Mouse (Mus musculus) lung, embryonic 16.5 days (tissue): ENCODE measurements around the gene Plxdc1. TPM values are rescaled to one million over a fixed set of nuclear protein-coding genes. Genes with fewer than 3 reads are reported as not detected.
A peak's percentile ranks its signal among the peaks of the same experiment; 100 is the strongest.

Experiments
- ATAC-seq: fragments of 200-750 bp; cut with Nextera tagmentation; 2 replicates; pipeline ENCODE4 v1.8.0; 2017; ENCODE audit warnings: low read depth, mild to moderate bottlenecking, moderate library complexity
- H3K27ac ChIP-seq: fragments of 300-500 bp; sonication (generic); 2 replicates; pipeline ENCODE4 v1.5.1; 2014; ENCODE audit warnings: mild to moderate bottlenecking, control low read depth, low read length
- H3K27me3 ChIP-seq: fragments of 300-500 bp; sonication (generic); 2 replicates; pipeline ENCODE4 v1.6.1; 2014; ENCODE audit warnings: low read depth, low read length, mixed read lengths; ENCODE audit not compliant: control insufficient read depth, insufficient read depth
- H3K36me3 ChIP-seq: fragments of 300-500 bp; sonication (generic); 2 replicates; pipeline ENCODE4 v1.6.1; 2014; ENCODE audit warnings: low read length; ENCODE audit not compliant: control insufficient read depth, insufficient read depth
- H3K4me1 ChIP-seq: fragments of 300-500 bp; sonication (generic); replicated peaks from 2 replicates; pipeline ENCODE4 v1.6.1; 2014; ENCODE audit warnings: low read length, mixed read lengths; ENCODE audit not compliant: control insufficient read depth, insufficient read depth
- H3K4me2 ChIP-seq: fragments of 300-500 bp; sonication (generic); 2 replicates; pipeline ENCODE4 v1.6.1; 2014; ENCODE audit warnings: low read depth, low read length, control low read depth
- H3K4me3 ChIP-seq: fragments of 300-500 bp; sonication (generic); 2 replicates; pipeline ENCODE4 v1.5.1; 2014; ENCODE audit warnings: mild to moderate bottlenecking, low read length, control low read depth
- H3K9ac ChIP-seq: fragments of 300-500 bp; sonication (generic); 2 replicates; pipeline ENCODE4 v1.6.1; 2014; ENCODE audit warnings: low read length, control low read depth
- H3K9me3 ChIP-seq: fragments of 300-500 bp; sonication (generic); 2 replicates; pipeline ENCODE4 v1.6.1; 2016; ENCODE audit warnings: low read length; ENCODE audit not compliant: control insufficient read depth
- WGBS: fragments of 180-500 bp; shearing (Covaris S2); extraction: QIAGEN DNeasy Blood & Tissue Kit; methylation state at CpG from one replicate; pipeline ENCODE4 v1.1.7; 2014; 5-methylcytosine and 5-hydroxymethylcytosine counted together
- polyA plus RNA-seq: library from polyadenylated mRNA; unstranded; fragments of >200 nt; fragmentation: Nextera tagmentation; extraction: Ambion mirVana; gene quantifications from 2 replicates; pipeline ENCODE4 v1.2.1, GENCODE M21; 2015

Plxdc1 gene
- polyA plus RNA-seq, 1 experiment from 2014 or later = 1.6 TPM

DNA sequence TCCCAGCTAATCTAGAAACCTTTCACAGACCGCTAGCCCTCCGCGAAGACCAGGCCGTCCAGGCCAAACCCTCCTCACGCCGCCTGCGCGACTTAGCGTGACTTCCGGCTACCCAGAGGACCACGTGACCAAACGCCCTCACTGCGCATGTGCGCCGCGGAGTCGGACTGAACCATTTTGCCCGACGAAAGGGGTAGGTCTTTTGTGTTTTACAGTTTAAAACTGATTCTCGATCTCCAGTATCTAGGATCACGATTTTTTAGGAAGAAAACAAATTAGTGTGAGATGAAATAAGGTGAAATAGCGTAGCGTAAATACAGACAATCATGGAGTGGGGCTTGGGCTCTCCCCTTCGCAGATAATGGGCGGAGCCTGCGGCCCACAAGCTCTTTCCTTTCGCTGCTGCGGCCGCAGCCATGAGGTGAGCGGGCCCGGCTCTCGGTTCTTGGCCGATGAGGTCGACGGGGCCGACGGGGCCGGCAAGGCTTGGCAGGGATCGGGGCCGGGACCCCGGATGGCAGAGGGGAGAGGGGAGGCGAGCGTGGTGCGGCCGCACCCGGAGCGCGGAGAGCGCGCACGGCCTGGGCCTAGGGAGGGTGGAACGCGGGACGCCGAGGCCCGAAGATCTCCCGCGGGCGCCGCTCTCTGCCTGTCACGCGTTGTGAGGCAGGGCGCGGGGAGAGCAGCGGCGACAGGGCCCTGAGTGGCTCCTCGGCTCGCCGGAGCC, 40.5 kb upstream of the Plxdc1 start, which contains the start of gene Rpl19:
Gene Rpl19 (plus strand): TSS at position 141 of the 727 bp plus-strand sequence.
- Histone ChIP-seq H3K4me1 (peaks cover 21% of the 10 kb centered on the region), H3K9me3 (no peaks in the 10 kb centered on the region), H3K27ac (peak within 1 kb of the TSS; percentile 78), H3K27me3 (no peaks in the 10 kb centered on the region), H3K36me3 (peaks cover 30% of the 10 kb centered on the region), H3K9ac (peak within 1 kb of the TSS; percentile 98), H3K4me2 (peak within 1 kb of the TSS; percentile 88), H3K4me3 (peak within 1 kb of the TSS; percentile 75)
- WGBS = under 1% methylated on average over 64 of the region's 69 CpGs
- ATAC-seq = peak; percentile 82

DNA sequence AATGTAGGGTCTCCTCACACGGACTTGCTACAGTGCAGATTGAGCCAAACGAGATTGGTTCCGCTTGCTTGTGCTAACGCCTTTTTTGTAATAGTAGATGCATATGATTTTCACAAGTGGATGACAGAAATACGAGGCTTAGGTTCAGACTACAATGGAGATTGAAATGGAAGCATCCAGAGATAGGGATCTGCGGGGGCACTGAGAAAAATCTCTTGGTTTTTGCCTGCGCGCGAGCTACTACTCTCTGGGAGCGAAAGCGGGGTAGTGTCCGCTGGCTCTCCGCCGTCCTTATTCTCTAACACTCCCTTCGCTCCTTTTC, 40.0 kb upstream of the Plxdc1 start:
- Histone ChIP-seq H3K4me2 (peak overlapping the region; percentile 88), H3K36me3 (peaks cover 30% of the 10 kb centered on the region), H3K9ac (peak overlapping the region; percentile 98), H3K9me3 (no peaks in the 10 kb centered on the region), H3K27me3 (no peaks in the 10 kb centered on the region), H3K4me3 (peak overlapping the region; percentile 75), H3K27ac (peak overlapping the region; percentile 78), H3K4me1 (peaks cover 26% of the 10 kb centered on the region)
- 4% methylated on average over 15 of the region's 15 CpGs for WGBS
- ATAC-seq = no peak

DNA sequence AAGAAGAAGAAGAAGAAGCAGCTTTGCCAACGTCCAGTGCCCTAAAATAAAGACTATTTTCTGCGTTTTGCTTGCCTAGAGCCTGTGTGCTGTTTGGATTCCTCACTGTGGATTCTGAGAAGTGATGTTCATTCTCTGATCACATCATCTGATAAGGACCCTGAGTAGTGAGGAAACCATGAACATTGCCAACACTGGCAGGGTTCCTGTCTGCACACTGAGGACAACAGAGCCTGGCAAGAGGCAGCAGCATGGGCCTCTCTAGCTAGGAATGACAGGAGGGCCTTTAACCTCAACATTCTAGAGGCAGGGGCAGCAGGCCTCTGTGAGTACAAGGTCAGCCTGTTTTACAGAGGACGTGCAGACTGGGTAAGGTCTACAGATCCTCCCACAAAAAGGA, 38.3 kb upstream of the Plxdc1 start:
- Histone ChIP-seq H3K4me3 (no peak overlapping the region), H3K9me3 (no peaks in the 10 kb centered on the region), H3K4me2 (no peak overlapping the region), H3K27ac (no peak overlapping the region), H3K36me3 (peaks cover 14% of the 10 kb centered on the region), H3K4me1 (peaks cover 30% of the 10 kb centered on the region), H3K27me3 (no peaks in the 10 kb centered on the region), H3K9ac (no peak overlapping the region)
- no peak for ATAC-seq
- 79% methylated on average over 3 of the region's 3 CpGs for WGBS

DNA sequence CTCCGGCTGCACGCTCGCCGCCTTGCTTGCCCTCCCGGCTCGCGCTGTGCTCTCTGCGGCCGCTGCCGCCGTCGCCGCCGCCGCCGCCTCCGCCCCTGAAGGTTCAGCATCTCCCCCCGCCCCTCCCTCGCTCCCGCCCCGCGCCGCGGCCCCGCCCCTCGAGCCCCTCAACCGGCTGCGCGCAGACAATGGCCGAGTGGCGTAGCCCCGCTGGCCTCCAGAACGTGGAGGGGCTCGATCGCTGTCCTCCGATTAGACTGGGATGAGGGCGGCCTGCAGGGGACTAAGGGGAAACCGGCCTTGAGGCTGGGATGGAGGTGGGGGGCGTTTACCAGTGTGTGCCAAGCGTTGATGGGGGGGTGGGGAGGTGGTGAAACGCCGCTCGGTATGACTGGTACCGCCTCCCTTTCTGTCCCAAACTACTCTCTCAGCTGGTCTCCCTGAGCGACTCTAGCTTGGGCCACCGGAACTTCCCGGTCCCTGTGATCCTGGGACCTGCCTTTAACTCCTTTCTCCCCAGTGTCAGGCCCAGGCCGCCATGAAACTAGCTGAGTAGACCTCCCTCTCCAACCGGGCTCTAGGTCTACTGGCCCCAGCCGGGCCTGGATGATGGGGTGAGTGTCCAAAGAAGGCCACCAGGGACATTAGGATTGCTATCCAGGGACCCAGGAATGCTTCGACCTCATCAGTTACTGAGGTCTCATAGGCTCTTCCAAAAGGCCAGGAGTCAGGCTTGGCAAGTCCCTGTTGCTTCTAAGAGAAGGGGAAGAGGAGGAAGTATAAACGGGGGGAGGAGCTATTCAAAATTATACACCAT, 36.5 kb upstream of the Plxdc1 start, which contains the start of gene Cacnb1:
Gene Cacnb1 (minus strand): TSS at position 480 of the 817 bp plus-strand sequence.
- peak; percentile 68 for ATAC-seq
- peak within 1 kb of the TSS; percentile 84 for H3K9ac ChIP-seq
- no peaks in the 10 kb centered on the region for H3K9me3 ChIP-seq
- peak within 1 kb of the TSS; percentile 99 for H3K4me2 ChIP-seq
- H3K4me3 ChIP-seq = peak within 1 kb of the TSS; percentile 78
- peaks cover 25% of the 10 kb centered on the region for H3K4me1 ChIP-seq
- no peaks in the 10 kb centered on the region for H3K36me3 ChIP-seq
- under 1% methylated on average over 47 of the region's 52 CpGs for WGBS
- H3K27ac ChIP-seq = peak within 1 kb of the TSS; percentile 75
- H3K27me3 ChIP-seq = no peaks in the 10 kb centered on the region

DNA sequence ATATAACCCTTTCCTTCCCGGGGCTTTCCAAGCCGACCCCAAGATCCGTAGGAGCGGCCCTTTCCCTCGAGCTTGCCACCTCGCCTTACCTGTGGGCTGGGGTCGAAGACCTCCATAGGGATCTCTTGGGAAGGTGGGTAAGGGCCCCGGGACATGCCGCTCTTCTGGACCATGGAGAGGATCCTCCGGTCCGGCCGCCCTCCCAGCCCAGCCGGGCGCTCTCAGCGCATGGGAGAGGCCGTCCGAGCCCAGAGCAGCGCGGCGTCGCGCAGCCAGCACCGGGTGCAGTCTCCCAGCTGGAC, 36.0 kb upstream of the Plxdc1 start:
- H3K4me2 ChIP-seq = peak overlapping the region; percentile 99
- no peaks in the 10 kb centered on the region for H3K9me3 ChIP-seq
- peaks cover 23% of the 10 kb centered on the region for H3K4me1 ChIP-seq
- peak overlapping the region; percentile 78 for H3K4me3 ChIP-seq
- H3K27ac ChIP-seq = peak overlapping the region; percentile 75
- H3K9ac ChIP-seq = peak overlapping the region; percentile 84
- no peaks in the 10 kb centered on the region; the same call in 1 of the 2 replicates for H3K36me3 ChIP-seq
- WGBS = 0% methylated on average over 23 of the region's 23 CpGs
- ATAC-seq = no peak
- H3K27me3 ChIP-seq = no peaks in the 10 kb centered on the region

DNA sequence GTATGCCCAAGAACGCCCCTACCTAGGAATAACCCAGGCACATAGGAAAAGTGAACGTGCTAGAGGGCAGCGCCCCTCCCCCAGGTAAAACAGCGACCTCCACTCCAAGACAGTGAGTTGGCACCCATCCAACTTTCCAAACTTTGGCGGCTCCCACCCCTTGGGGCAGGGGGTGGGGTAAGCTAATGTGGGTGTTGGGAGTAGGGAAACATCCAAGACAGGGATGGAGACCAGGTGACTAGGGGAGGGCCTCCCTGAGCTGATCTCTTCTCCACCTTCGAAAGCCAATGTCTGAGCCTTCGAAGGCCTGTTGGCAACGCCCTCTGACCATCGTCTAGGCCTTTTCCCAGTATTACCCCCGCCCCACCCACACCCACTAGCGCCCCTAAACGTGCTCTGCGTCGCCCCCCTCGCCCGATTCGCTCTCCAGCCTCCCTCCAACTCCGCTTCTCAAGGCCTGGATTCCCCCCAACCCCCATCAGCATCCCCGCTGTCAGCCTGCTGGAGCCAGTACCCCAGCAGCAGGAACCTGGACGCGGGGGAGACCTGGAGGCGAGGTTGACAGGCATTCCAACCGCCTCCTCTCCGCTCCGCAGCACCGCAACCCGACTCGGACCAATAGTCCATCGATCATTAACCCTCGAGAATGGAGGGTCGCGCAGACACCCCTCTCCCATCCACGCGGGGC, 35.5 kb upstream of the Plxdc1 start:
- peak overlapping the region; percentile 84 for H3K9ac ChIP-seq
- peaks cover 23% of the 10 kb centered on the region for H3K4me1 ChIP-seq
- peak overlapping the region; percentile 78 for H3K4me3 ChIP-seq
- peak; percentile 5; the same call in 1 of the 2 replicates for ATAC-seq
- peak overlapping the region; percentile 75 for H3K27ac ChIP-seq
- peak overlapping the region; percentile 99 for H3K4me2 ChIP-seq
- no peaks in the 10 kb centered on the region; the same call in 1 of the 2 replicates for H3K36me3 ChIP-seq
- no peaks in the 10 kb centered on the region for H3K9me3 ChIP-seq
- no peaks in the 10 kb centered on the region for H3K27me3 ChIP-seq
- 4% methylated on average over 32 of the region's 34 CpGs for WGBS

DNA sequence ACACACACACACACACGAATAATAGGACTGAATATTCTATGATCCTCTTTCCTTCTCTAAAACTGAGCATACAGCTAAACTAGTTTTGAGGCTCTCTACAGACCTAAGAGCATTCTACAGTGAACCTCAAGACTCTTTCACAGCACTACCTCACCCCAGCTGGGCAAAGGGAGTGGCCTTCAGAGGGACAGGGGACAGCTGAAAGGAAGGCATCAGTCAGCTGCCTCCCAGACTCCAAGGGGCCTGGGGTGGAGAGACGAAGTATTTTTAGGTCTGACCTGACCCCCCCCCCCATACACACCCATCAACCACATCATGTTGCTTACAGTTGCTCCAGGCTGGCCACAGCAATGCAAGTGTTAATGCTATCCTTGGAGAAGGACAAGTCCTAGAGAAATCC, 34.9 kb upstream of the Plxdc1 start:
- Histone ChIP-seq H3K9ac (no peak overlapping the region), H3K27ac (no peak overlapping the region), H3K4me1 (peaks cover 22% of the 10 kb centered on the region), H3K36me3 (no peaks in the 10 kb centered on the region; the same call in 1 of the 2 replicates), H3K4me2 (peak overlapping the region; percentile 99), H3K4me3 (peak overlapping the region; percentile 78), H3K9me3 (no peaks in the 10 kb centered on the region), H3K27me3 (no peaks in the 10 kb centered on the region)
- no peak for ATAC-seq
- 31% methylated on average over 2 of the region's 2 CpGs for WGBS

DNA sequence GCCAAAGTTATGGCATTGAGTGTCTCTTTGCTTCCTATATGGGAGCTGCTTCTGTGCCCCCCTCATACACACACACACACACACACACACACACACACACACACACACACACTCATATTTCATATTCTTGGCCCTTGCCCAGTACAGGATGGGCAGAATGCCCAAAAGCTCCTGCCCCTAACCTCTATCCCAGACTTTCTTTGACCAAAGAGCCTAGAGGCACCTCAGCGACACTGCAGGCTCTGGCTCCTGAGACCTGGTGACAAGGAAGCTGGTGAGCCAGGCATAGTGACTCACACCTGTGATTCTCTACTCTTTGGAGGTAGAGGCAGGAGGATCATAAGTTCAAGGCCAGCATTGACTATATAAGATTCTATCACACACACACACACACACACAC, 34.5 kb upstream of the Plxdc1 start:
- peaks cover 18% of the 10 kb centered on the region for H3K4me1 ChIP-seq
- no peak for ATAC-seq
- no peak overlapping the region for H3K4me3 ChIP-seq
- 53% methylated on average over 1 of the region's 1 CpGs for WGBS
- H3K36me3 ChIP-seq = no peaks in the 10 kb centered on the region; the same call in 1 of the 2 replicates
- H3K27ac ChIP-seq = no peak overlapping the region
- no peaks in the 10 kb centered on the region for H3K27me3 ChIP-seq
- H3K9ac ChIP-seq = no peak overlapping the region
- no peaks in the 10 kb centered on the region for H3K9me3 ChIP-seq
- H3K4me2 ChIP-seq = no peak overlapping the region
